Mouse (Mus musculus): Measurements from ENCODE around the gene Shkbp1.

The Shkbp1 gene

GRCm38 (mm10) chr7:27333316-27333941, 22.4 kb downstream of the Shkbp1 start:
- DNase-seq (ENCODE audit: low spot score): no peak

- peak; percentile 69 for DNase-seq (ENCODE audit: low spot score)
These were observed 23.2 kb downstream of the Shkbp1 start for GRCm38 (mm10) chr7:27332353-27333199.

GRCm38 (mm10) chr7:27331854-27332253, 24.0 kb downstream of the Shkbp1 start:
- DNase-seq (ENCODE audit: low spot score): no peak

GRCm38 (mm10) chr7:27331541-27331851, 24.3 kb downstream of the Shkbp1 start:
- peak; percentile 51 for DNase-seq (ENCODE audit: low spot score)

GRCm38 (mm10) chr7:27330709-27331540, 24.9 kb downstream of the Shkbp1 start:
- peak; percentile 86 for DNase-seq (ENCODE audit: low spot score)

GRCm38 (mm10) chr7:27329981-27330380, 25.8 kb downstream of the Shkbp1 start:
- no peak for DNase-seq (ENCODE audit: low spot score)

- DNase-seq (ENCODE audit: low spot score): no peak
These were observed 26.4 kb downstream of the Shkbp1 start for GRCm38 (mm10) chr7:27329326-27329947.

GRCm38 (mm10) chr7:27328648-27329047, 27.2 kb downstream of the Shkbp1 start:
- no peak for DNase-seq (ENCODE audit: low spot score)

GRCm38 (mm10) chr7:27328161-27328560, 27.7 kb downstream of the Shkbp1 start:
- DNase-seq (ENCODE audit: low spot score): no peak

- no peak for DNase-seq (ENCODE audit: low spot score)
These were observed 28.3 kb downstream of the Shkbp1 start for GRCm38 (mm10) chr7:27327500-27327899.

- peak; percentile 14 for DNase-seq (ENCODE audit: low spot score)
These were observed 29.5 kb downstream of the Shkbp1 start for GRCm38 (mm10) chr7:27326101-27326880.

GRCm38 (mm10) chr7:27325697-27326096, 30.1 kb downstream of the Shkbp1 start:
- peak; percentile 17 for DNase-seq (ENCODE audit: low spot score)

- no peak for DNase-seq (ENCODE audit: low spot score)
These were observed 30.9 kb downstream of the Shkbp1 start for GRCm38 (mm10) chr7:27324928-27325327.

- DNase-seq (ENCODE audit: low spot score): no peak
These were observed 31.7 kb downstream of the Shkbp1 start for GRCm38 (mm10) chr7:27324161-27324560.

- DNase-seq (ENCODE audit: low spot score): no peak
These were observed 32.8 kb downstream of the Shkbp1 start for GRCm38 (mm10) chr7:27323001-27323400.

GRCm38 (mm10) chr7:27322291-27322690, 33.5 kb downstream of the Shkbp1 start:
- no peak for DNase-seq (ENCODE audit: low spot score)

GRCm38 (mm10) chr7:27319411-27319810, 36.4 kb downstream of the Shkbp1 start:
- DNase-seq (ENCODE audit: low spot score): no peak

- DNase-seq (ENCODE audit: low spot score): peak; percentile 55
These were observed 39.9 kb downstream of the Shkbp1 start for GRCm38 (mm10) chr7:27315958-27316357.

GRCm38 (mm10) chr7:27314393-27314792, 41.4 kb downstream of the Shkbp1 start:
- DNase-seq (ENCODE audit: low spot score): no peak

GRCm38 (mm10) chr7:27311651-27312284, 44.1 kb downstream of the Shkbp1 start:
- DNase-seq (ENCODE audit: low spot score): no peak

GRCm38 (mm10) chr7:27310996-27311535, 44.8 kb downstream of the Shkbp1 start:
- DNase-seq (ENCODE audit: low spot score): no peak

All from adipocyte (in vitro differentiated cells).